Mouse (Mus musculus) T-helper 1 cell (primary cell): Measurements from ENCODE around the gene Leng9.

ENCODE experiments used
- in situ Hi-C: fragments of 300-600 bp; cut with MboI, MseI; formaldehyde crosslinking; loops from one replicate; pipeline ENCODE4 v1.15.1; 2025; ENCODE audit warnings: high pct_unique_total_duplicates

The Leng9 gene

GRCm38 (mm10) chr7:4124856-4125255 lies 25.3 kb downstream of the Leng9 start:
- in situ Hi-C loops = loop anchor here (5.0 kb wide), 1 partner anchor 312 kb away; no protein-coding TSS in a partner anchor

DNA sequence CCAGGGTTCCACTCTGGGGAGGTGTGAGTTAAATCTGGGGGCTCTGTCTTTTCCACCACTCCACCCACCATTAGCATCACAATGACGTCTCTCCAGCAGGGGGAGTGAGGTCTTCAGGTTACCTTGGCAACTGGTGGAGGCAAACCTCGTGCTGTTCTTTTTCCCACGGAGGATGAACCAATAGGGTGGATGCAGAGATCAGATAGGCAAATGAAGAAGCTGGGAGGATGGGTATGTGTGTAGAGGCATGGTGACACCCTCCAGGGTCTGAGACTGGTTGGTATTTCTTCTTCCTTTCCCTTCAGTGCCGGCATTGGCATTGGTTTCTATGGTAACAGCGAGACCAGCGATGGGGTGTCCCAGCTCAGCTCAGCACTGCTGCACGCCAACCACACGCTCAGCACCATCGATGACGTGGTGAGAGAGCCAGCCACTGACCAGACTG lies 25.8 kb downstream of the Leng9 start:
- in situ Hi-C loops = no loop called here

GRCm38 (mm10) chr7:4123732-4124131 lies 26.4 kb downstream of the Leng9 start:
- in situ Hi-C loops = no loop called here

- in situ Hi-C loops = no loop called here
Observed at GRCm38 (mm10) chr7:4122783-4123182, 27.4 kb downstream of the Leng9 start.

DNA sequence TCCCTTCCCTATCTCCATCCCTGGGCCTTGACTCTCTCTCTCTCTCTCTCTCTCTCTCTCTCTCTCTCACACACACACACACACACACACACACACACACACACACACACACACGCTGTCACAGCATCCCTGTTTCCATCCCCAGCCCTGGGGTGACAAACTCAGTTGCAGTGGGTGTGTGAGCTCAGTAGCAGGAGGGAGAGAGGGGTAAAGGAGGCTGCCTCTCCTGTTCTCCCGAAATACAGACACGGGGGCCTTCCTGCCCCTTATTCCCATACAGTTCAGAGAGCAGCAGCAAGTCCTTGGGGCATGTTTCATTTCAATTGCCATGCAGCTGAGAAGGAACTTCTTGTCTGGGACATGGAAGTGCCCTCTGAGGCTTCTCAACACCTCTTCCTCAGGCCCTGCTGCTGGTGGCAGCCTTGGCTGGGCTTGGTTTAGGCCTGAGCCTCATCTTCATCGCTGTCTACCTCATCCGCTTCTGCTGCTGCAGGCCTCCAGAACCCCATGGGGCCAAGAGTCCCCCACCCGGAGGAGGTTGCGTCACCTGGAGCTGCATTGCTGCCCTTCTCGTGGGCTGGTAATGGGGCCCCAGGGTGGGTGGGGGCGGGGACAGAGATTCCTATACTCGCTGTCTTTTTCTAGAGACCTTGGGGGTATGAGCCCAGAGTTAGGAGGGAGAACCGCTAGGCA lies 28.0 kb downstream of the Leng9 start:
- in situ Hi-C loops = no loop called here

GRCm38 (mm10) chr7:4119976-4120921 lies 29.9 kb downstream of the Leng9 start:
- in situ Hi-C loops = no loop called here

DNA sequence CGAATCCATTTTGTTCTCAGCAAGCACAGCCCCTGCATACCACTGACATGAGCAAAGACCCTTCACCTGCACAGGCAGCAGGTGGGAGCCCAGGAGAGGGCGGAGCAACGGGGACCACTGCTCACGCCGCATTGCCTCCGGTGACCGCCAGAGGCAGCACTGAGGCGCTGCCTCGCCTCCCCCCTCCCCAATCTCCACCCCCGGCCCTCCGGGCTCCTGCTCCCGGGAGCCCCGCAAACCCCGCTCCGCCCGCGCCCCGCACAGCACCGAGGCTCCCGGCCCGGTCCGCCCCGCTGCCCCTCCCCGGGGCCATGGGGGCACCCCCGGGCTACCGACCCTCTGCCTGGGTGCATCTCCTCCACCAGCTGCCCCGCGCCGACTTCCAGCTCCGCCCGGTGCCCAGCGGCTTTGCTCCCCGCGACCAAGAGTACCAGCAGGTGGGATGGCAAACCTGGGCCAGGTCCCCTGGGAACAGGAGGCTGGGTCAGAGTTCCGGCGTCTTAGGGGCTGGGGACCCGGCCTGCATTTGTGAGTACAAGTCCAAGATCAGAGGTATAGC lies 30.8 kb downstream of the Leng9 start, which contains the start of gene Ttyh1:
Ttyh1 (plus strand) TSS at position 65 of the 559 bp plus-strand sequence.
- in situ Hi-C loops = no loop called here

DNA sequence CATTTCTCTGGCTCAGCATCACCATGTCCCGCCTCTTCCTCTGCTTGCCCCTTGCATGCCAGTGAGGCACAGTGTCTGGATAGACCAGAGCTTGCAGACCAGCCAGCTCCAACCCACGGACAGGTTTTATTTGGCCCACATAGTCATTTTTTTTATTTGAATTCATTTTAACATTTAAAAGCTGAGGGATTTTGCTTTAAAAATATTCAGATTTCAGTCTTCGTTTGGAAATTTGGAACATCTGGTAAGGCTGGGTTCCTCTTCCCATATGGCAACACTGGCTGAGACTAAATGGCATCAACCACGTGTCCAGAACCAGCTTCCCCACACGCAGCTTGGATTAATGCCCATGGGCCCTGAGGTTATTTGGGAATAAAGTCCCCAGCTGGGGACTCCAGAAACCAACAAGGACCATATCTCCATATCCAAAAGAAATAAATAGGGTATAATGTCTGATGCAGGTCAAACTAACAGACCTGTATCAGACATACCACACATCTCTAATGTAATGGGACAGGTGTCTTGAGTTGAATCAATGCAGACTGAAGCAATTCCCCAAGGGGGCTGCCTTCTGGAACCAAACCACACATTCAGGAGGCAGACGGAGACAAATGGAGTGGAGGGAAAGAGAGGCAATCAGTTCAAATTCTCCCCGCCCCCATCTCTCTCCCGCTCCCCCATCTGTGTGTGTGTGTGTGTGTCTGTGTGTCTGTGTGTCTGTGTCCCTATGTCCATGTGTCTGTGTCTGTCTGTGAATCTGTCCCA lies 32.9 kb downstream of the Leng9 start:
- in situ Hi-C loops = no loop called here

DNA sequence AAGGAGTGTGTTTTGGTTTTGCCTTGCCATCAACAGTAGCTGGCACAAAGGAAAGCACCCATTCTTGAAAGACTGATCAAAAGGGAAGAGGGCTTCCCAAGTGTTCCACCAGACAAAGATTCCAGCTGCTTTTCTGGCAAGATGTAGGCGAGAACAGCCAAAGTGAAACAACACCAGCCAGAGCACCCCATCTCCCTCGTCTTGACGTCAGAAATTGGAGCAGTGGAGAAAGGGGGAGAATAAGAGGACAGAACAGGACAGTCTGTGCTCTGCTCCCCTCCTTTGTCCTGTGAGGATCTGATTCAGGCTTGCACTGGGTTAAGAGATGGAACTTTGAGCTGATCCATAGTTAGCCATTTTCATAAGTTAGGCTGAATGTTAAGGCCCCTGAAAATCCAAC lies 38.4 kb downstream of the Leng9 start:
- in situ Hi-C loops = no loop called here

- in situ Hi-C loops = no loop called here
Observed at GRCm38 (mm10) chr7:4103411-4103810, 46.8 kb downstream of the Leng9 start.

DNA sequence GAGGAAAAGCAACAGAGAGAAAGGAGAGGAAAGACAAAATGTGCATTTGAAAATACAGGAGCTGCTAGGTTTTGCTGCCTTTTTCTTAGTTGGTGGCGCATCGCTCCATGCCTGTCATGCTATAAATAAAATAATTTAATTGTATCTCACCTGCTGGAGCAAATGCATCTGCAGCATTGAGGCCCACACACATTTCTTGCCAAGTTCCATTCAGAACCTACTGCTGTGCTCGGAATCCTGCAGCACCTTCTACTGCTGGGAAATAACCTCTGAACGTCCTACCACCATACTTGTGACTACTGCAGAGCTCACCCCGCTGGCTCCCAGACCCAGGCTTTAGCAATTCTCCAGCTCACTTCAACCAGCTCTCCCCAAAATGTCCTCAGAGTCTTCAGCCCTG lies 49.0 kb downstream of the Leng9 start:
- in situ Hi-C loops = no loop called here

GRCm38 (mm10) chr7:4098832-4099231 lies 51.3 kb downstream of the Leng9 start:
- in situ Hi-C loops = loop anchor here (5.0 kb wide), 1 partner anchor 72 kb away; no protein-coding TSS in a partner anchor

GRCm38 (mm10) chr7:4098301-4098700 lies 51.9 kb downstream of the Leng9 start:
- in situ Hi-C loops = loop anchor here (5.0 kb wide), 1 partner anchor 71 kb away; no protein-coding TSS in a partner anchor
